Mouse (Mus musculus): ENCODE measurements around the gene Akip1.

The Akip1 gene

GRCm38 (mm10) chr7:109707023-109707785, 3.7 kb downstream of the Akip1 start:
- DNase-seq (ENCODE audit: low read depth in 1 of 2, low spot score in 2 of 2), result no peak

- DNase-seq (ENCODE audit: low read depth in 1 of 2, low spot score in 2 of 2), result no peak
These were observed 5.5 kb downstream of the Akip1 start for GRCm38 (mm10) chr7:109708961-109709382.

GRCm38 (mm10) chr7:109710069-109710468, 6.6 kb downstream of the Akip1 start:
- DNase-seq (ENCODE audit: low read depth in 1 of 2, low spot score in 2 of 2), result no peak

- DNase-seq (ENCODE audit: low read depth in 1 of 2, low spot score in 2 of 2), result no peak
These were observed 8.7 kb downstream of the Akip1 start for GRCm38 (mm10) chr7:109712198-109712597.

DNA sequence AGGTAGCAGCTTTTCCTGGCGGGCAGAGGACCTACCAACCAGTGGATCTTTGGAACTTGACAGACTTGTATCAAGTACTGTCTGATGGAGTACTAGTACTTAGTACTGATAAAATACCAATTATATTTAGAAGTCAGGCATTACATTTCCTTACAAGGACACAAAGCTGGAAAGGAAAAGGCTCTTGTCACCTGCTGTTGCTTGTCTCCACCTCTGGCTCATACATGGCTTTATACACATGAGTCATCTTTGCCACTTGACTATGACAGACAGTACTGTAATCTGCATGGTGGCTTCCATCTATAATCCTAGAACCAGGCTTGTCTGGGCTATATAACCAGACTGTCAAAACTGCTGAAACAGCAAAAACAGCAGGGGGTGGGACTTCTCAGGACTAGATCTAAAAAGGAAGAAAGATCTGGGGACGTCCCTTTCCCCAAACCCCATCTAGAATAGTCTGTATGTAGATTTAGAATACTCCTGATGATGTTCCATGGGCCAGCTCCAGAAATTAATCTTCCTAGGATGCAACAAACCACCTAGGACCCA, 10.0 kb downstream of the Akip1 start:
- no peak for DNase-seq (ENCODE audit: low read depth in 1 of 2, low spot score in 2 of 2)

DNA sequence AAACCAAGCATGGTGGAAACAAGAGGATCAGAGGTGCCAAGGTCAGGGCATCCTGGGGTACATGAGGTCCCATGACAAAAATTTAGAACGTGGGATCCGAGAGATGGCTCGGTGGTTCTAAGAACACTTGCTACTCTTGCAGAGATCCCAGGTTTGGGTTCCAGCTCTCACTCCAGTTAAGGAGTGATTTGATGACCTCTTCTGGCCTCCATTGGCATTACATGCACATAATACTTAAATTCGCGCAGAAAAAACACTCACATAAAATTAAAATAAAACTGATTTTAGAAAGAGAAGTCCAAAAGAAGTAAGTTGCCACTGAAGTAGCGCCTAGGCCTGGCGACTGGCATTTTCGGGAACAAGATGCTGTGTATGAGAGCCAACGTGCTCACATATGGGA, 15.8 kb downstream of the Akip1 start:
- no peak for DNase-seq (ENCODE audit: low read depth in 1 of 2, low spot score in 2 of 2)

GRCm38 (mm10) chr7:109722618-109723017, 19.1 kb downstream of the Akip1 start:
- DNase-seq (ENCODE audit: low read depth in 1 of 2, low spot score in 2 of 2), result no peak

DNA sequence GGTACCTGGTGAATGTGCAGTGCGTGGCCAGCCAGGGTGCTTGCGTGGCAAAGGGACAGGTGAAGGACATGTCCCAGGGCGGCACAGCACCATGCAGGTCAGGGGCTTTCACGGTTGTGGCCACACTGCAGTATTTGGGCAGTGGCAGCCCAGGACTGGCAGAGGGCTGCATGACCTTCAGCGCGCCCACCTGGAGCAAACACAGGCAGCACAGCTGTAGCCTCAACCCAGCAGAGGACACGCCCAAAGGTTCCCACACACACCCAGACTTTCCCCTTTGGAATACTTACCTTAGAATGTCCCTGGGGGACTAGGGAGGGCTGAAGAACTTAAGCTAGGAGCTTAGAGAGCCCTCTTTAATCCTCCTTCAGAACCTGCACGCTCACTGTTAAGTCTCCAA, 19.6 kb downstream of the Akip1 start:
- no peak for DNase-seq (ENCODE audit: low read depth in 1 of 2, low spot score in 2 of 2)

- DNase-seq (ENCODE audit: low read depth in 1 of 2, low spot score in 2 of 2), result no peak
These were observed 20.2 kb downstream of the Akip1 start, which contains the start of gene BC051019 for GRCm38 (mm10) chr7:109723697-109724096. TSS of gene BC051019 (minus strand) at chr7:109723850.

GRCm38 (mm10) chr7:109731626-109732025, 28.1 kb downstream of the Akip1 start, which contains the start of gene Ascl3:
TSS of gene Ascl3 (minus strand) at chr7:109731726.
- DNase-seq (ENCODE audit: low read depth in 1 of 2, low spot score in 2 of 2), result no peak

- DNase-seq (ENCODE audit: low read depth in 1 of 2, low spot score in 2 of 2), result no peak
These were observed 31.3 kb downstream of the Akip1 start for GRCm38 (mm10) chr7:109734806-109735205.

DNA sequence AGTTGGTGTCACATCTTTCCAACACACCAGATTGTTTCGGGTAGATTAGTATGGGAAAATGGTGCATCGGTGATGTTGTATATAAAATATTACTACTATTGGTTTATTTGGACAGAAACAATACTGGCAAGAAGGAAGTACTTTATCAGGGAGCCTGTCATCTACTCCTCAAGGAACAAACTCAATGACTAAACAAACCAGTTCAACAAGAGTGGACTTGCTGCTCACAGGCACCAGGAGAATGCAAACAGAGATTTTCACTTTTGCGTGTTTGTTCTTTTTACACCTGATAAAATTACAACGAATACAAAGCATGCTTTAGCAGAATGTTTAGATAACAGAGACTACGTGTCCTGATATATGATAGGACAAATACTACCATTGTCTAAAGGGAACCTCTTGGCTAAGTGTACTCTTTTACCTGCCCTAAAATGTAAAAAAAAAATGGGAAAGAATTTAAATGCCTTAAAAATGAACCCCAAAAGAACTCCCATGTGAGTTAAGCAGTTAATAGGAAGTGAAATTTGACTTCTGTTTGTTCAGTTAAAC, 36.4 kb downstream of the Akip1 start:
- DNase-seq (ENCODE audit: low read depth in 1 of 2, low spot score in 2 of 2), result no peak

GRCm38 (mm10) chr7:109741060-109741459, 37.6 kb downstream of the Akip1 start:
- no peak for DNase-seq (ENCODE audit: low read depth in 1 of 2, low spot score in 2 of 2)

- DNase-seq (ENCODE audit: low read depth in 1 of 2, low spot score in 2 of 2), result no peak
These were observed 38.2 kb downstream of the Akip1 start for GRCm38 (mm10) chr7:109741703-109742102.

GRCm38 (mm10) chr7:109747747-109748146, 44.3 kb downstream of the Akip1 start:
- DNase-seq (ENCODE audit: low read depth in 1 of 2, low spot score in 2 of 2), result no peak

DNA sequence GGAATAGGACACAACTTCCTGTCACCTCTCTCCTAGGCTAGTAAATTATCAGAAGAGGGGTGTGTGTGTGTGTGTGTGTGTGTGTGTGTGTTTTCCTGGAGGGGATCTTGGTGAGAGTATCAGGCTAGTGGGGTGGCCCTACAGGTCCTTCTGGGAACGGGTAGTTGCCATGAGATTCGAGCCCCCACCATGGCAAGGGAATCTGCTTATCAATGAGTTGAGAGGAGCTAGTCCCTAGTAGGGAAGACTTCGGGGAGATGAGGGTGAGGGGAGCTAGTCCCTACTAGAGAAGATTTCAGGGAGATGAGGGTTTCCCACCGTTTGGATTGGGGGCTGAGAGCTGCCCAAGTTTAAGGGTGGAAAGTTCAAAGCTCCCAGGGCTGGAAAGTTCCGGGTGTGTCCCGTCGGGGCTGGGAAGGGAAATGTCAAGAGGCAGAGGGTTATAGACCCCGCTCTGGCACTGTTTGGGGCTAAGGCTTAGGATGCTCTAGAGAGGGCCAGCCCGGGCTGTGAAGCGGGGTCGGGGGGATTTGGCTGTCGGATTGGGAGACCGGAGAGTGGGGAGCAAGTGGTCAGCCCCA, 48.0 kb downstream of the Akip1 start:
- DNase-seq (ENCODE audit: low read depth in 1 of 2, low spot score in 2 of 2), result no peak

GRCm38 (mm10) chr7:109752008-109752925, 48.8 kb downstream of the Akip1 start, which contains the start of gene Tmem9b:
TSS of gene Tmem9b (minus strand) at chr7:109752875.
- peak; percentile 30 to 67 for DNase-seq (ENCODE audit: low read depth in 1 of 2, low spot score in 2 of 2)

- DNase-seq (ENCODE audit: low read depth in 1 of 2, low spot score in 2 of 2), result no peak
These were observed 50.5 kb downstream of the Akip1 start for GRCm38 (mm10) chr7:109754034-109754433.

GRCm38 (mm10) chr7:109756291-109756690, 52.8 kb downstream of the Akip1 start:
- DNase-seq (ENCODE audit: low read depth in 1 of 2, low spot score in 2 of 2), result no peak
